In the genomic region with DNA sequence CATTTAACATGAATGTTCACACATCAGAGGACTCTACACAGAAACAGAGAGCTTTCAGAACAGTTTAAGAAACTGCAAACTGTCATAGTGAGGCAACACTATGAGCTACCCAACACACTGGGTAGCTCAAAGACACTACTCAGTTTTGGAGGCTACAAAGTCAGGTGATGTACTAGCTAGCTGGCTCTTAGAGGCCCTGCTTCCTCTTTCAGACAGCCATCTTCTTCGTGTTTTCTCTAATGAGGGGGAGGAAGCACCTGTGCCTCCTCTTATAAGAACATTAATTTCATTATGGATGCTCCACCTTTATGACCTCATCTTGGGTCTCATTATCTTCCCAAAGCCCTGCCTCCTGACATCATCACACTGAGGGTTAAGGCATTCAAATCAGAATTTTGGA, we compare ENCODE assay signal across 33 mouse cellular contexts. TPM values are rescaled to one million over a fixed set of nuclear protein-coding genes. Genes with fewer than 3 reads are reported as not detected.
DNase-seq lines count a peak whose midpoint lies in the region; ATAC-seq and TF ChIP-seq lines count a peak whose summit lies in the region.
"Had no signal": no experiment of that assay in that cellular context is flagged by ENCODE, and none has a peak within 500 bp of the region (broad histone marks: within the 10 kb centered on the region; RNA-seq: fewer than 3 reads in every experiment).

No protein-coding gene starts in this region.

- H3K4me2 ChIP-seq in hindbrain, embryonic 12.5 days (replicated peaks) = no peak overlapping the region
- H3K4me2 ChIP-seq: embryonic facial prominence, embryonic 15.5 days; forebrain, embryonic 12.5 days; heart, embryonic 13.5 days; intestine, embryonic 15.5 days; lung, embryonic 14.5 days; midbrain, embryonic 12.5 days; neural tube, embryonic 15.5 days had no signal

- TF ChIP-seq CTCF in spleen, adult 2 months (IDR thresholded peaks at IDR 0.05; ENCODE audit: extremely low read depth, insufficient read depth, insufficient read length, insufficient replicate concordance) = no peak

- H3K36me3 ChIP-seq in spleen, adult 2 months (ENCODE audit: control insufficient read depth, insufficient read depth, low read length) = no peaks in the 10 kb centered on the region
- H3K36me3 ChIP-seq in splenic B cell, adult 2 months (ENCODE audit: control insufficient read depth, insufficient read depth, low read length, poor library complexity, severe bottlenecking) = no peaks in the 10 kb centered on the region
- H3K36me3 ChIP-seq in hindbrain, embryonic 12.5 days = no peaks in the 10 kb centered on the region
- H3K36me3 ChIP-seq: embryonic facial prominence, embryonic 10.5 days; embryonic facial prominence, embryonic 15.5 days; forebrain, embryonic 12.5 days; G1E; intestine, embryonic 15.5 days; midbrain, embryonic 12.5 days; neural tube, embryonic 15.5 days had no signal

- no peak overlapping the region for H3K9ac ChIP-seq in hindbrain, embryonic 12.5 days
- H3K9ac ChIP-seq: embryonic facial prominence, embryonic 15.5 days; forebrain, embryonic 12.5 days; forebrain, postnatal 0 days; heart, embryonic 13.5 days; intestine, embryonic 15.5 days; liver, embryonic 14.5 days; lung, embryonic 14.5 days; midbrain, embryonic 12.5 days; neural tube, embryonic 15.5 days had no signal

- no peaks in the 10 kb centered on the region for H3K9me3 ChIP-seq in hindbrain, embryonic 12.5 days (replicated peaks)
- H3K9me3 ChIP-seq: embryonic facial prominence, embryonic 10.5 days; embryonic facial prominence, embryonic 15.5 days; forebrain, embryonic 12.5 days; G1E; hindbrain, embryonic 10.5 days; intestine, embryonic 15.5 days; megakaryocyte, embryonic 14.5 days; midbrain, embryonic 12.5 days; neural tube, embryonic 15.5 days had no signal

- 12% methylated on average over 1 of the region's 1 CpGs for WGBS in spleen, adult 2 months
- 75% methylated on average over 1 of the region's 1 CpGs for WGBS in hindbrain, embryonic 12.5 days

- no peak overlapping the region for H3K4me3 ChIP-seq in spleen, adult 2 months (ENCODE audit: extremely low read depth, insufficient read depth, insufficient read length)
- H3K4me3 ChIP-seq in hindbrain, embryonic 12.5 days = no peak overlapping the region
- H3K4me3 ChIP-seq: embryonic facial prominence, embryonic 10.5 days; embryonic facial prominence, embryonic 15.5 days; forebrain, embryonic 12.5 days; heart, embryonic 13.5 days; hindbrain, embryonic 10.5 days; intestine, embryonic 15.5 days; megakaryocyte, embryonic 14.5 days; midbrain, embryonic 12.5 days; neural tube, embryonic 15.5 days had no signal

- ATAC-seq in CD4-positive, CD25-positive, alpha-beta regulatory T cell, adult 4 months = peak; percentile 66
- ATAC-seq in hematopoietic stem cell, adult 5-6 weeks (replicated peaks in 1 of 2; ENCODE audit: insufficient read depth in 1 of 2, low FRiP score in 2 of 2, low TSS enrichment in 1 of 2, low read depth in 1 of 2, poor library complexity in 2 of 2, severe bottlenecking in 2 of 2) = peak; percentile 46 to 72; a peak in 3 of 4 replicates
- no peak for ATAC-seq in hindbrain, embryonic 12.5 days (ENCODE audit: low FRiP score)
- ATAC-seq: forebrain, postnatal 0 days; hindbrain, postnatal 0 days; intestine, embryonic 15.5 days; Patski had no signal

- DNase-seq in spleen, adult 2 months (ENCODE audit: low read depth in 1 of 2, low spot score in 2 of 2) = peak; percentile 23 to 58
- DNase-seq in spleen, adult 12 weeks (ENCODE audit: low spot score) = no peak
- DNase-seq in splenic B cell, adult 2 months (ENCODE audit: low read depth, low spot score) = peak; percentile 81
- no peak for DNase-seq in adrenal gland, postnatal 14 days
- DNase-seq: adrenal gland, postnatal 10 days; cerebellum, adult 18-20 months; cerebellum, postnatal 10 days; forebrain, postnatal 0 days; heart, postnatal 10 days; kidney, adult 9 months; kidney, postnatal 10 days; liver; lung, embryonic 14.5 days; lung, postnatal 14 days; right cerebral cortex, adult 18-20 months; thymus, adult 18-20 months; thymus, postnatal 36 days had no signal

- no peak for TF ChIP-seq POLR2A in spleen, adult 2 months (IDR thresholded peaks at IDR 0.05; ENCODE audit: low read depth, low read length)

- H3K4me1 ChIP-seq in spleen, adult 2 months (ENCODE audit: control insufficient read depth, insufficient read depth, insufficient read length) = peaks cover 2% of the 10 kb centered on the region
- H3K4me1 ChIP-seq in hindbrain, embryonic 12.5 days = no peaks in the 10 kb centered on the region
- H3K4me1 ChIP-seq: embryonic facial prominence, embryonic 10.5 days; embryonic facial prominence, embryonic 15.5 days; forebrain, embryonic 12.5 days; heart, embryonic 13.5 days; hindbrain, embryonic 10.5 days; intestine, embryonic 15.5 days; midbrain, embryonic 12.5 days; neural tube, embryonic 15.5 days had no signal

- no peaks in the 10 kb centered on the region for H3K27me3 ChIP-seq in spleen, adult 2 months (ENCODE audit: control insufficient read depth, insufficient read depth, low read length)
- H3K27me3 ChIP-seq in splenic B cell, adult 2 months (ENCODE audit: control insufficient read depth, insufficient read depth, low read length, poor library complexity, severe bottlenecking) = no peaks in the 10 kb centered on the region
- H3K27me3 ChIP-seq in hindbrain, embryonic 12.5 days = no peaks in the 10 kb centered on the region
- H3K27me3 ChIP-seq: embryonic facial prominence, embryonic 15.5 days; forebrain, embryonic 12.5 days; heart, embryonic 13.5 days; intestine, embryonic 15.5 days; megakaryocyte, embryonic 14.5 days; midbrain, embryonic 12.5 days; neural tube, embryonic 15.5 days; Patski had no signal

- peak overlapping the region; percentile 55; the same call in 1 of the 2 replicates for H3K27ac ChIP-seq in spleen, adult 2 months (ENCODE audit: insufficient read depth, low read length)
- no peak overlapping the region for H3K27ac ChIP-seq in hindbrain, embryonic 12.5 days
- H3K27ac ChIP-seq: embryonic facial prominence, embryonic 10.5 days; embryonic facial prominence, embryonic 15.5 days; forebrain, embryonic 12.5 days; heart, embryonic 13.5 days; hindbrain, embryonic 10.5 days; hindbrain, postnatal 0 days; intestine, embryonic 15.5 days; liver, embryonic 14.5 days; midbrain, embryonic 12.5 days; neural tube, embryonic 15.5 days had no signal

RNA-seq across cellular contexts. Expression of gene Fndc3a, which starts 18.4 kb away (rescaled TPM):
- polyA plus RNA-seq in spleen, adult 2 months (2012; rRNA removed) = 19.5 and 22.2 TPM in 2 replicates
- 10 to 100 TPM; 19.1 to 21.5 TPM for polyA plus RNA-seq in CD4-positive, CD25-positive, alpha-beta regulatory T cell, adult 4 months (2017; shearing (Covaris generic))
- 71.5 and 86.2 TPM in 2 replicates for total RNA-seq in hematopoietic stem cell, adult 5-6 weeks (2017)
- total RNA-seq in adrenal gland, postnatal 14 days (2021) = 57.9 and 59.1 TPM in 2 replicates
- 46.9 and 49.8 TPM in 2 replicates for polyA plus RNA-seq in hindbrain, embryonic 12.5 days (2016; fragmentation: Nextera tagmentation; extraction: Ambion mirVana)

Comparison
In these comparisons a context has a peak if more than half of its experiments do, and no peak if none do; other contexts are left out.
1. DNase-seq: peak in spleen, adult 2 months (2 of 2) and splenic B cell, adult 2 months (single experiment); none in spleen, adult 12 weeks (single experiment) and adrenal gland, postnatal 14 days (single experiment).